Comparison of ENCODE assay signal across 9 mouse cellular contexts in genomic region chr7:29768980-29769379, GRCm38 (mm10). TPM values are rescaled to one million over a fixed set of nuclear protein-coding genes. Genes with fewer than 3 reads are reported as not detected.
DNase-seq lines count a peak whose midpoint lies in the region; ATAC-seq and TF ChIP-seq lines count a peak whose summit lies in the region.
"Had no signal": no experiment of that assay in that cellular context is flagged by ENCODE, and none has a peak within 500 bp of the region (broad histone marks: within the 10 kb centered on the region; RNA-seq: fewer than 3 reads in every experiment).

No protein-coding gene starts in this region.

- no peak for ATAC-seq in heart, postnatal 0 days (ENCODE audit: insufficient read depth, low read depth)
- no peak for ATAC-seq in hindbrain, embryonic 11.5 days (ENCODE audit: low FRiP score)
- ATAC-seq in midbrain, embryonic 12.5 days (ENCODE audit: low FRiP score, low read depth): no peak

- H3K36me3 ChIP-seq in heart, postnatal 0 days (replicated peaks; ENCODE audit: control insufficient read depth, insufficient read depth, low read length): peaks cover 26% of the 10 kb centered on the region
- H3K36me3 ChIP-seq in hindbrain, embryonic 11.5 days (ENCODE audit: control insufficient read depth, insufficient read depth, low read length): peaks cover 4% of the 10 kb centered on the region
- peaks cover 22% of the 10 kb centered on the region for H3K36me3 ChIP-seq in midbrain, embryonic 12.5 days

- no peak for DNase-seq in heart, postnatal 0 days (ENCODE audit: low spot score)
- no peak for DNase-seq in heart, postnatal 4 days
- peak; percentile 4 for DNase-seq in Muller cell, postnatal 12 days (ENCODE audit: inconsistent ontology term)
- no peak for DNase-seq in hindbrain, embryonic 11.5 days (ENCODE audit: low spot score)
- DNase-seq in urinary bladder, postnatal 14 days (ENCODE audit: low spot score): no peak
- no peak for DNase-seq in urinary bladder, adult 18-20 months (ENCODE audit: low spot score in 2 of 2)
- no peak for DNase-seq in spleen, postnatal 4 days (ENCODE audit: low spot score in 2 of 2)

- 4% methylated on average over 10 of the region's 10 CpGs for WGBS in heart, postnatal 0 days
- WGBS in hindbrain, embryonic 11.5 days: 7% methylated on average over 10 of the region's 10 CpGs
- 7% methylated on average over 10 of the region's 10 CpGs for WGBS in midbrain, embryonic 12.5 days

- no peak for TF ChIP-seq CTCF in heart, postnatal 0 days (IDR thresholded peaks at IDR 0.05; ENCODE audit: low read depth)

- H3K9ac ChIP-seq in heart, postnatal 0 days (replicated peaks; ENCODE audit: low read depth, low read length): peak overlapping the region; percentile 79
- peak overlapping the region; percentile 83 for H3K9ac ChIP-seq in hindbrain, embryonic 11.5 days (ENCODE audit: low read depth, low read length)
- H3K9ac ChIP-seq in midbrain, embryonic 12.5 days (replicated peaks): peak overlapping the region; percentile 64

- peaks cover 12% of the 10 kb centered on the region for H3K4me1 ChIP-seq in heart, postnatal 0 days (ENCODE audit: control insufficient read depth, insufficient read depth)
- H3K4me1 ChIP-seq in hindbrain, embryonic 11.5 days (replicated peaks; ENCODE audit: control insufficient read depth, insufficient read depth, low read length): peaks cover 3% of the 10 kb centered on the region; the same call in 1 of the 2 replicates
- H3K4me1 ChIP-seq in midbrain, embryonic 12.5 days: peaks cover 13% of the 10 kb centered on the region

- H3K4me2 ChIP-seq in heart, postnatal 0 days (ENCODE audit: low read depth, low read length): peak overlapping the region; percentile 71
- H3K4me2 ChIP-seq in hindbrain, embryonic 11.5 days (replicated peaks; ENCODE audit: low read depth, low read length): peak overlapping the region; percentile 63
- H3K4me2 ChIP-seq in midbrain, embryonic 12.5 days (replicated peaks): peak overlapping the region; percentile 72

- no peaks in the 10 kb centered on the region for H3K9me3 ChIP-seq in heart, postnatal 0 days (replicated peaks; ENCODE audit: control insufficient read depth, low read length)
- no peaks in the 10 kb centered on the region for H3K9me3 ChIP-seq in hindbrain, embryonic 11.5 days (ENCODE audit: control insufficient read depth, low read length)
- no peaks in the 10 kb centered on the region for H3K9me3 ChIP-seq in midbrain, embryonic 12.5 days

- H3K27me3 ChIP-seq in heart, postnatal 0 days (ENCODE audit: control insufficient read depth, insufficient read depth, low read length): no peaks in the 10 kb centered on the region
- no peaks in the 10 kb centered on the region for H3K27me3 ChIP-seq in hindbrain, embryonic 11.5 days (ENCODE audit: control insufficient read depth, insufficient read depth, low read length)
- H3K27me3 ChIP-seq in midbrain, embryonic 12.5 days: no peaks in the 10 kb centered on the region
- H3K27me3 ChIP-seq: Patski had no signal

- peak overlapping the region; percentile 93 for H3K4me3 ChIP-seq in heart, postnatal 0 days (ENCODE audit: low read depth, low read length)
- H3K4me3 ChIP-seq in hindbrain, embryonic 11.5 days (ENCODE audit: low read depth, low read length): peak overlapping the region; percentile 76
- H3K4me3 ChIP-seq in midbrain, embryonic 12.5 days: peak overlapping the region; percentile 65

- peak overlapping the region; percentile 80 for H3K27ac ChIP-seq in heart, postnatal 0 days (ENCODE audit: low read depth)
- no peak overlapping the region for H3K27ac ChIP-seq in hindbrain, embryonic 11.5 days (ENCODE audit: low read depth, low read length)
- no peak overlapping the region for H3K27ac ChIP-seq in midbrain, embryonic 12.5 days (replicated peaks)

- TF ChIP-seq EP300 in heart, postnatal 0 days (IDR thresholded peaks at IDR 0.05; ENCODE audit: low read depth): no peak

RNA-seq across cellular contexts. Expression of gene Zfp84, which starts 0.6 kb away (rescaled TPM):
- total RNA-seq in heart, postnatal 0 days (2014; rRNA removed; ENCODE audit: low replicate concordance): 5.3 and 7.4 TPM in 2 replicates
- 6.0 and 6.1 TPM in 2 replicates for polyA plus RNA-seq in heart, postnatal 0 days (2015; fragmentation: Nextera tagmentation; extraction: Ambion mirVana)
- total RNA-seq in heart, postnatal 4 days (2021): 10 to 100 TPM in 1 of 2 experiments, 1 to 10 TPM in 1; 10.0 to 11.9 TPM
- 17.9 and 19.1 TPM in 2 replicates for polyA plus RNA-seq in hindbrain, embryonic 11.5 days (2014; fragmentation: Nextera tagmentation; extraction: Ambion mirVana)
- polyA plus RNA-seq in midbrain, embryonic 12.5 days (2016; fragmentation: Nextera tagmentation; extraction: Ambion mirVana): 18.1 and 18.4 TPM in 2 replicates

RNA-seq across cellular contexts. Expression of gene Zfp30, which starts 14.8 kb away (rescaled TPM):
- total RNA-seq in heart, postnatal 0 days (2014; rRNA removed; ENCODE audit: low replicate concordance): 4.6 and 5.6 TPM in 2 replicates
- polyA plus RNA-seq in heart, postnatal 0 days (2015; fragmentation: Nextera tagmentation; extraction: Ambion mirVana): 8.1 and 8.4 TPM in 2 replicates
- total RNA-seq in heart, postnatal 4 days (2021): 1 to 10 TPM; 5.3 to 6.7 TPM
- polyA plus RNA-seq in hindbrain, embryonic 11.5 days (2014; fragmentation: Nextera tagmentation; extraction: Ambion mirVana): 8.2 and 8.5 TPM in 2 replicates
- polyA plus RNA-seq in midbrain, embryonic 12.5 days (2016; fragmentation: Nextera tagmentation; extraction: Ambion mirVana): 11.5 and 11.8 TPM in 2 replicates

RNA-seq across cellular contexts. Expression of gene Catsperg2, which starts 42.1 kb away (rescaled TPM):
- not detected in 2 replicates for total RNA-seq in heart, postnatal 0 days (2014; rRNA removed; ENCODE audit: low replicate concordance)
- not detected in 2 replicates for polyA plus RNA-seq in heart, postnatal 0 days (2015; fragmentation: Nextera tagmentation; extraction: Ambion mirVana)
- total RNA-seq in heart, postnatal 4 days (2021): not detected
- polyA plus RNA-seq in hindbrain, embryonic 11.5 days (2014; fragmentation: Nextera tagmentation; extraction: Ambion mirVana): not detected in 2 replicates
- 0.13 and 0.41 TPM in 2 replicates for polyA plus RNA-seq in midbrain, embryonic 12.5 days (2016; fragmentation: Nextera tagmentation; extraction: Ambion mirVana)

RNA-seq across cellular contexts. Expression of gene Zfp790, which starts 46.9 kb away (rescaled TPM):
- 2.4 and 3.1 TPM in 2 replicates for total RNA-seq in heart, postnatal 0 days (2014; rRNA removed; ENCODE audit: low replicate concordance)
- polyA plus RNA-seq in heart, postnatal 0 days (2015; fragmentation: Nextera tagmentation; extraction: Ambion mirVana): 8.3 and 9.3 TPM in 2 replicates
- total RNA-seq in heart, postnatal 4 days (2021): 10 to 100 TPM; 13.3 to 14.3 TPM
- 19.7 and 24.7 TPM in 2 replicates for polyA plus RNA-seq in hindbrain, embryonic 11.5 days (2014; fragmentation: Nextera tagmentation; extraction: Ambion mirVana)
- 24.0 and 26.3 TPM in 2 replicates for polyA plus RNA-seq in midbrain, embryonic 12.5 days (2016; fragmentation: Nextera tagmentation; extraction: Ambion mirVana)
